Mouse (Mus musculus) retina, postnatal 7 days (tissue): ENCODE results near the gene Arhgap42.

Experiments
- DNase-seq: peaks from one replicate; pipeline ENCODE4 v3.0.0-alpha.2; 2012; ENCODE audit warnings: low read depth, low spot score

Arhgap42 gene

DNA sequence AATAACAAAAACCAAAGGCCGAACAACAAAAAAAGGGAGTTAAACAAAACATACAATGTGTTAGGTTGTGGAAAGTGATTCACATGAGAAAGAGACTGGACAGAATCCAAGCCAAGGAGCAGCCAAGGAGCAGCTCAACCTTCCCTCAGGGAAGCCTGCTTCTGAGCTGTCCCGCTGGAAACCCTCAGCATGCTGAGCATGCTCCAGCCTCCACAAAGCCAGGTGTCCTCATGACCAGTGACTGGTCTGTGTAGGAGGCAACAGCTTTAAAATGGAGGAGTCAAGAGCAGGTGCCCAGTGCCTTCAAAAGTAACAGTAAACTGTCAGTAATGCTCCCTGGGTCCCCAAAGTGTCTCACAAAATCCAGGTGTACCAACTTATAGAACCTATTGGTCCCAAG, 28.4 kb downstream of the Arhgap42 start:
- DNase-seq, result no peak

DNA sequence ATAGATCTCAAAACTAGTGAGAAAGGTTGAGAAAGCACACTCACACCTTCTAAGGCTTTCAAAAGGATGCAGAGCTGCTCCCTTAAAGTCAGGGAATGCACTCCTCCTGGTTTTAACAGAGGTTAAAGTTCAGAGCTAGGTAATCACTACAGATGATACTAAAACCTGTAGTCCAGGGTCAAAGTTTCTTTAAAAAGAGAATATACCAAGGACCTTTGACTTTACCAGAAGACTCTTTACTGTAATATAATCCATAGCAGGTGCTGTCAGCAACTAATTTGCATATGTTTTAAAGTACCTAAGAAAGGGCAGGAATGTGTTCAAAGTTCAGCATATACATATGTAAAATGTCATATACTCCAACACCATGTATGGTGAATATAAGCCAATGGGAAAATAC, 30.7 kb downstream of the Arhgap42 start:
- DNase-seq, result no peak

DNA sequence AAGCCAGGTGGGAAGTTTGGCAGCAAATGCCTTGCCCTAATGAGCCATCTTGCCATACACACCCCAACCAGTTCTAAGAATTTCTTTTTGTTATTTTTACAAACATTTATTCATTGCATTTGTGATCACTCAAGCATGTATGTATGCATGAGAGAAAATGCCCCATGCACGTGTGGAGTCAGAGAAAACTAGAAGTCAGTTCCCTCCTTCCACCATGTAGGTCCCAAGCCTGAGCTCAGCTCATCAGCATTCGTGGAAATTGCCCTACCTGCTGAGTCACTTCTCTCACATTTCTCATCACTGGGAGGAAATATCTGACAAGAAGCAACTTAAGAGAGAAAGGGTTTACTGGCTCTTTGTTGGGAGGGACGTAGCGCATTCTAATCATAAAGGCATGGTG, 31.6 kb downstream of the Arhgap42 start:
- DNase-seq, result no peak

DNA sequence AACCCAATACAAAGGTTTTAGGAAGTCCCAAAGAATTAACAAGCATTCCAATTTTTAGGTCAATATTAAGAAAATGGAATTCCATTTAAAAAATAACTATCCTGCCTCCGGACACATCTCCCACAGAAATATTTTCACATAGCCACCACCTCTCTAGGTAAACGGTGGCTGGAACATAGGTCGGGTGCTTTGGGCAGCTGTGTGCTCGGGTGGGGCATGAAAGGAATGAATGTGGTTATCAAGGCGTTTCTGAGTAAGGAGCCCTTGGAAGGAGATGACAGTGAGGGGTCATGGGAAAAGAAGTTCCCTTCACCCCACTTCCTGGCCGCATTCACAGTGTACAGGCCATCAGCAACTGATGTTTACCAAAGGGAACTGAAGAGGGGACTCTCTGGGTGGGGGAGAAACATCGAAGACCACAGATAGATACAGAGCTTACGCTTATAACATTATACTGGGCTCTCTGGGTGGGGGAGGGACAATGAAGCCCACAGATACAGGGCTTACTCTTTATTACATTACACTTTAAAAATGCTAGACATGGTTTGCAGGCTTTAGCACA, 38.0 kb downstream of the Arhgap42 start:
- no peak for DNase-seq

DNA sequence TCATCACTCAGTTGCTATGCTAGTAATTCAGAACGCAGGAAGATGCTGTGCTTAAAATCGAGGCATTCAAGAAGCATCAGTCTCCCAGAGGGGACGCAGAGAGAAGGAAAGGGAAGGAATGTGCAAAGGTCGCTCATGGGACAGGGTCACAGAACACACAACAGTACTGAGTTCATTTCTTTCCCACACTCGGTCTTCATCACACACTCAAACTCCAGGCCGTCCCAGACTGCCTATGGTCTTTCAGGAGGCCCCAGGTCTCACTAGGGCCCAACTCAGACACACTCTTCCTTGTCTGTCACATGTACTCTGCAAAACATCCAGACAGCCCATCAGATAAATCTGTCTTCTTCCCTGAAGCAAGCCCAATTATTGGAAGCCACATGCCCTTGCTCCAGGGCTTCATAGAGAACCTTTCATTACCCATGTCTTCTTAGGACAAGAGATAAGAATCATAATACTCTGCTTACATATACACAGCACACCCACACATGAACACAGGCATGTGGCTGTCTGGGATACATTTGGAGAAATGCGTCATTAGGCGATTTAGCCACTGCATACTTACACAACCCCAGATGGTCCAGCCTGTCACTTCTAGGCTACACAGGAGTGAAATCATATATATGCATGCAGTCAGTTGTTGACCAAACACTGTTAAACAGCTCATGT, 39.6 kb downstream of the Arhgap42 start:
- no peak for DNase-seq

DNA sequence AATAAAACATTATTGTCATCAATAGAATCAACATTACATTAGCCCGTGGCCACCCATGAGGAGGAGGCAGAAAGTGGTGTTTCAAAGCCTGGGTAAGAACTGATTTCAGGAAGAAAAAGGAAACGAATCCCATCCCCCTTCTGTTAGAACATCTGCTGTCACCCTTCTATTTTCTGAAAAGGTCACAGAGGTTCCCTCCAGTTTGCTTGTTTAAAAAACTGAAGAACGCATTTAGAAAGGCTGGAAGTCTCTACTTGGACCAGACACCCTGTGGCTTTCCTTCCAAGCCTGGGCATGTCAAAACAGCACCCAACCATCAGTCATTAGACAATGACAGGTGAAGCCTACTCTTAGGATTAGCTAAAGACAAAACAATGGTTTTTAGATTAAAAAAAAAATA, 40.3 kb downstream of the Arhgap42 start:
- no peak for DNase-seq

DNA sequence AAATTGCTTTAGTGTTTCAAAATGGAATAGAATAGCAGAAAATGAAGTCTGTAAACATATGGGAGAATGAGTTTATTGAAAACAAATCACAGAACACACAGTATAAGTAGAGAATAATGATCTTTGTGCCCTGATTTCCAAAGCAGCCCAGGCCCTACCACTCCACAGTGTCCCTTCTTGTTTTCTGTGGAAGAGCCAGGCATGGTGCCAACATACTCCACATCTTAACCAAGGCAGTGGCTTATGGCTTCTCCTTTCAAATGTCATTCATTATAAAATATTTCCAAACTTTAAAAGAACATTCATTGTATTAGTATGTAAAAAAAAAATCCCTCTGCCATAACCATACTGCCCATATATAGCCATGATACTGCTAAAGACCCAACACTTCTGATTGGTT, 42.9 kb downstream of the Arhgap42 start:
- DNase-seq, result no peak

DNA sequence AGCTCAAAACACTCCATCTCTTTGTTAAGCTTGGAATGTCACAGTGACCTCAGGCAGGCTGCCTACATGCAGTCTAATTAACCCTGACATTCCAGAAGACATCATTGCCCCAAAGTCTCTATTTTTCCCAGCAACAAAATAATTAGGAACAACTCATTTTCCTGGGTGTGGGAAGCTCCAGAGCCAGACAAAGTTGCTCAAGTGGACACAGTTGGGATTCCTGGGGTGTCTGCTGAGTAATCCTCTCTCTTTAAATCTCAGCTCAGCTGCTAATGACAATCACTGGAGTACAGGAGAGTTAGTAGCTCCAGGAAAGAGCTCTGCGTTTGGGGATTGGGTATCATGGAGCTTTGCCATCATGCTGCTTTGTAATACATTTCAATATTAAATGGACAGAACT, 44.4 kb downstream of the Arhgap42 start:
- DNase-seq, result no peak

DNA sequence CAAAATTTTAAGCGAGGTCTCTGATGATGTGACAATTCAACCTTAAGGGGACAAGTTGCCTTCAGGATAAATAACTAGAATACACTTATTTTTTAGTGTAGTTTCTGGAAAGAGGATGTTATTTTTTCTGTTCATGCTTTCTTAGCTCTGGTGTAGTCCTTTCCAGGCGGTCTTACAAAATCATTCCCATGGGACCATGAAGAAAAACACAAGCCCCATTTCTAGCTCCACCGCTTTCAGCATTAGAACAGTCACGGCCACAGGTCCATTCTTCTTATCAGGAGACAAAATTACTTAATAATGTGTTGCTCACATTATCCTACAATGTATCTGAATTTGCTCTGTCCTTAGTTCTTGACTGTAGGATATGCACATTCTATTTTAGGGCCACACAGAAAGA, 46.2 kb downstream of the Arhgap42 start:
- no peak for DNase-seq

DNA sequence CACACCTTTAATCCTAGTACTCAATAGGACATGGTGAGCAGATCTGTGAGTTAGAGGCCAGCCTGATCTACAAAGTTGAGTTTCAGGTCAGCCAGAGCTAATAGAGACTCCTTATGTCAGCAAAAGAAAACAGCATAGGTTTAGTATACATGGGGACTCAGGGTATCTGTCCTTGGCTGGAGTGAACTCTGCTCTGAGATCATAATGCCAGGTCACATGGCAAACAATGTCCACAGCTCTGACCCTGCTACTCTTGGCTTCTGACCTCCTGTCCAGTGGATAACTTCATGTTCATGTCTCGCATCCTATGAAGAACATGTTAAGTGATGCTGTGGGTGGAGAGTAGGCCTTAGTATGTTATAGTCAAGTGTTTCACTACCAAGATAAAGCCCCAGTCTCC, 48.1 kb downstream of the Arhgap42 start:
- DNase-seq, result no peak

DNA sequence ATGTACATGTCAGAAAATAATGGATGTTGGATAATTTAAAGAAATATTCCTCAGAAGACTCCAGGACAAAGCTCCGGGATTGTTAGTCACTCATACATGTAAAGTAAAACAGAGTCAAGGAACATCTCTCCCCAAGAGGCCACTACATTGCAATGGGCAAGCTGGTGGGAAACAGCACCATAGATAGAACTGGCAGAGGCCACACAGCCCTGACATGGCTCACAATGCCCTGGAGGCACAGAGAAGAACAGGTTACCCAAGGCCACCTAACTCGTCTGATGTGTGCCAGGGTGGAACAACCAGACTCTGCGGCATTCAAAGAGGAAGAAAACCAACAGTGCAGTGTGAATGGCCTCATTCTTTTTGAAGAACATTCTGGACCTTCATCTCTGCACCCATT, 50.7 kb downstream of the Arhgap42 start:
- DNase-seq, result no peak

DNA sequence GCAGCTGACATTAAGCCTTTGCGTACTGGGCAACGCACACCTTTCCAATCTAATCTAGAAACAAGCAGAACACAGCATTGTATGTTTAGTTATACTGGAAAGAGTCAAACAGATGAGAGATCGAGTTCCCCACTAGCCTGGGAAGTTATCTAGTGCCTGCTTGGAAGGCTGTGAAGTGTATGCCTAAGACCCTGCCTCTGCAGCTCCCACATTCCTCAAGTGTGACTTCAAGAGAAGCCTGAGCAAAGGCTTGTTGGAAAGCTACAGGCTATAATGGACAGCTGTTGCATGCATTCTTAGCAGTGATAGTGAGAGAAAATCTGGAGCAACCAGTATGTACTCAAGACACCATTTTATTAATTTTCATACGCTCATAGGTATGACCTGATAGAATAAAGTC, 61.2 kb downstream of the Arhgap42 start:
- DNase-seq, result no peak

DNA sequence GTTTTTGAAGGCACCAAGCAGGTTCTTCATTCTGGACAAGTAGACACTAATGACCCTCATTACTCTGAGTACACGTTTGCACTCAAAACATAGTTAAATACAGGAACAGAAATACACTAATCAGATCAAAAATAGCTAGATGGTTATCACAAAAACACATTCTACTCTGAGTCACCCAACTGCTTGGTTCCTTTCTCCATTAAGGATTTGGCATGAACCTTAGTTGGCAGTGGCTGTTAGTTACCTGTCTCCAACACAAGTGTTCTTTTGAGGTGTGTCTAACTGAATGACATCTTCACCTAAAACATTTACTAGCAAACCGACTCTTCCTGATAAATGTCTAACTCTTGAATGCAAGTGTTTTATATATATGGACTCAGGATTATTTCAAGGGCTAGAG, 64.0 kb downstream of the Arhgap42 start:
- DNase-seq, result no peak

DNA sequence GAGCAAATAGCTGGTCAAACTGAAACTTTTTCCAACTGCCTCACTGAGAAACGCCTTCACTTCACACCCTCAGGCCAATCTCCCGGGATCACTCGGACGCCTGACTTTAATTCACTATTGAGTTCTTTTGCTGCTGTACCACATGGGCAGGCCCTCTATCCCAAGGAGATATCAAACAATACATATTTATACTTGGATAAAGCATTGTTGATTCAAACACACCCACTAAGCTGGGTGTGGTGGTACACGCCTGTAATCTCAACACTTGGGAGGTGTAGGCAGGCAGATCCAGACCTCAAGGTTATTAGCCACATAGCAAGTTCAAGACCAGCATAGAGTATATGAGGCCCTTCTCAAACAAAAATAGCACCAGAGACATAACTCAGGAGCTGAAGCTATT, 64.7 kb downstream of the Arhgap42 start:
- no peak for DNase-seq

DNA sequence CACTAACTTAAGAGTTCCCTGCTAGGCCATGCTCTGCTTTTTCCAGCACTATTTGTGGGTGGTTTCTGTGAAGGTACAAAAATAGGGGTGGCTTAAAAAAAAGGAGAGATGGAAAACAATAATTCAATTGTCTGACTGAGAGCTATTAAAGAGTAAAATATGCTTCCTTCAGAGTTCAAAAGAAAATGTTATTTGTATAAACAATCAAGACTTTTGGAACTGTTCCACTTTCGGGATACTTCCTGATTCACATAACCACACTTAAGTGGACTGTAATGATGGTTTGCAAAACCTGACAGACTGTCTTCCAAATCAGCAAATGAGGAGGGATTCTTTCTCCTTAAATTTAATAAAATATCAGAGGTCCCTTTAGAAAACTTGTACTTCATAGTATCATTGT, 65.8 kb downstream of the Arhgap42 start:
- no peak for DNase-seq

DNA sequence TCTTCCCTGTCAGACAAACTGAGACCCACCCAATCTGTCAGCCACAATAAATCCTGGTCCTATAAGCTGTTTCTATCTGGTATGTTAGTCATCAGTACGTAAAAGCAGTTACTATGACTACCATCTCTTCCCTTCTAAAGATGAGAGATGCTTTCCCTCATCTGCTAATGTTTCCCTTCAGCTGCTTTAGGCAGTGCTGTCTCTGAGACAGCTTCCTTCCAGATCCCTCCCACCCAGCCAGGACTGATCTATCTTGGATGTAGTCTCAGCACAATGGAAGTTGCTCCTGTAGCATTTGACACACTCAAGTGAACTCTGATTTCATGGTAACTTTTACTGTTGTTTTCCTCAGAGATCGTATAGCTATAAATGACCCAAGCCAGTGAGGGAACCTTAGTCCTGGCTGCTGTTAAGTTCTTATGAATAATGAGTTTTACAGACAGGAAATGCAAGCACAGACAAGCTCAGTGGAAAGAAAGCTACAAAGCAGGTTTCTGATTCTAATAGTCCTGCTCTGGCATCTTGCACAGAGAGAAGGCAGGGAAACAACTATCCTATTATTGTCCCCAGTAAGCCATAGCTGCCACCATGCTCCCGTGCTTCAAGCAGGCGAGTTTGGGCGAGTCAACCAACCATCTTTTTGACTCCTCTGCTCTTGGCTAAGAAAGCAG, 67.6 kb downstream of the Arhgap42 start:
- DNase-seq, result no peak

DNA sequence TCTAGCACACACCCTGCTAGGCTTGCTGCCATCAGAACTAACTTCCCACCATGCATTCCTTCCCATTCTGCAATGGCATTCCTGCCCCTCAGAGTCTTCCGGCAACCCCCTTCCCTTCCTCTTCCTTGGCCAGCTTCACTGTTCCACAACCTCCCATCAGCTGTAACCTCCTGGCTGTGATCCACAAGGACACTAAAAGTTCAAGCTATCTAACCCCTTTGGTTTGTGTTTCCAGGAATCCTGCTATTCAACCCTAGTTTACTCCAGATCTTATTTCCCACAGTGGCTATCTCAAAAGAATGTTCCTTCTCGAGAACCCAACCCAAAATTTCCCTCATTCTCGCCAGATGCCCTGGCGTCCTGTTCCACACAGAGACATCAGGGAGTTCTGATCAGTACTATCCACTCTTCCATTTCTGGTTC, 73.2 kb downstream of the Arhgap42 start:
- DNase-seq, result no peak

DNA sequence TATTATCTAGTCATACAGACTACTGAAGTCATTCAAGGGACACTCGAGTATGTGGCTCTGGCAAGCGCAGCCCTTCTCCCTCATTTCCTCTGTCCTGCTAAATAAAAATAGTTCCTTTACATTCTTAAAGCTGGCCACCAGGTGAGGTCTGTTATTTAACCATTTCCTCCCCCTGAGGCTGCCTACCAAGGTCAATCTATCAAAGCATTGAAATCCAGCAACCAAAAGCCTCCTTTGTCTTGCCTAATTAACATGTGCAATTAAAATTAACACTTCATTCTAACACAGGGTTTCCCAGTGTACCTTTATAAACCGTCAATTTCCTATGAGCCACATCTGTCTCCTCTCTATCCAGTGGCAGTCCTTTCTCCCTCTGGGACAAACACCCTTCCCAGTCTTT, 78.2 kb downstream of the Arhgap42 start:
- no peak for DNase-seq

DNA sequence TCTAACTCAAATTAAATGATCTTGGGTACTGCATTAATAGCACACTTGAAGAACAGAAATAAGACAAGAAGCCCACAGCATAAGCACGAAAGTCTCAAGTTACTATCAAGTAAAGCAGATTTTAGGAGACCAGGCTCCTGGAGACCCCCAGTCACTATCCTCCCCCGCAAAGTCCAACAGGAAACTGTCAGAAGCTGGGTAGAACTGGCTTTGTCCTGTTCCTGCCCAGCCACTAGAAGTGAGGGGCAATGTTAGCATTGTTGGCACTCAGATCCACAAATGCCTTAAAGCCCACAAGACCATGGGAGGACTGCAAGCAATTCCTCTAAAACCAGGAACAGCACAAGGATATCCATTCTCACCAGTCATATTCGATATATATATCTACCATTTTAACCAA, 80.7 kb downstream of the Arhgap42 start:
- no peak for DNase-seq

DNA sequence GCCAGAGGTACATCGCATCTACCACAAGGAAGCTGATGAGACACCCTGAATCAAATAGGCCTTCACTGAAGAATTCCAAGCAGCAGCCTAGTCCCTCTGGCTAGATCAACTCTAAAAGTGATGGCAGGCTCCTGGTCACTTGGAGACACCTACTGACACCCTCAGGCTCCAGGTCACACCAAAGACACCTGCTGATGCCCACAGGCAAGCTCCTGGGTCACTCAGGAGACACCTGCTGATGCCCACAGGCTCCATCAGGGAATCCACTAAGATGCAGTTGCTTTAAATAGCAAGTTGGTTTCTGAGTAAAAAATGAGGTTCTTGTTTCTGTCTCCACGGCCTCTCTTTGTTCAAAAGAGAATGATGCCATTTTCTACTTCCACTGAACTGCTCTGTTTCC, 81.5 kb downstream of the Arhgap42 start:
- DNase-seq, result no peak

DNA sequence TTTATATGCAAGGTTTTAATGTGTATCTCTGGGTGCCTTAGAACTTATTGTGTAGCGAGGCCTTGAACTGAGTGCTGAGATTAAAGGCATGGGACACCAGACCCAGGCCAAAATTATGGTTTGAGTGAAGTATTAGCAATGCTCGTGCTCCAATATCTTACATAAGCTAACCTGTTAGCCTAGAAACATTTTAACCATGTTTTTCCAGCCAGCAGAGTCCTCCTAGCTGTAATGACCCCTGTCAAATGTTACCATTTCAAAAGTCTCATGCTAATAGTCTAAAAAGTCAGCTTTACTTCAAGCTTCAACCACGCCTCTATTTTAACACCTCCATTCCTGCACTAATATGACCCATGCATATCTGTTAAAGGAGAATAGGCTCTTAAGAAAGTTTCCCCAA, 84.3 kb downstream of the Arhgap42 start:
- DNase-seq, result no peak

DNA sequence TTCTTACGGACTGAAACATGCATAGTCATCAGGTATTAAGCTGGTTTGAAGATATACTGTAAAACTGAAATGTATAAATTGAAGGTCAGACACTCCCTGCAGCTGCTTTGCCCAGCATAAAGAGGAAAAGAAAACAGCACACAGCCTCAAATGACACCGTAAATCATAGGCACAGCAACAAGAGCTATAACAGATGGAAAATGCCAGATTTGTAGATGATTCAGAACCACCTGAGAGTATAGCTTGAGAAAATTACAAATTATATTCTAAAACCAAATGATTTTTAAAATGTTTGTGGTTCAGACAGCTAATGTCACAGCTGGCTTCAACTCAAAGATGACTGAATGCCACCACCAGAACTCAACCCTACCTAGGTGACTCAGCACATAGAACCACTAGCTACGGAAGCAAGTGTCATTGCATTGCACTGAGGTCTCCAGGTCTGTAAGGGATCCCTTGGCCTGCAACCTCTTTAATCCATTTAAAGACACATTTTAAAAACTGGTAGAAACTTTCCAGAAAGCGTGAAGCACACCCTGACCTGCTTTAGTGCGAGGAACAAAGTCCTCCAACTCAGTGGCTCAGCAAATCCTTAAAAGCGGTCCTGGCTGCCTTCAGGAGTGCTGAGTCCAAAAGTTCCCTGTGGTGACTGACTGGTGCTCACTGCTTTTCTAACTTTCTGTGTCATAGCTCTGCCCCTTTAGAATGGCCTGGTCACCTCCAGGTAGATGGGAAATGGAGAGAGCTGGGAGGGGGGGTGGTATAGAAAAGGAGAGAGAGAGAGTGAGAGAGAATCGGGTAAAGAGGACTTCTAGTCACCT, 94.4 kb downstream of the Arhgap42 start:
- no peak for DNase-seq

DNA sequence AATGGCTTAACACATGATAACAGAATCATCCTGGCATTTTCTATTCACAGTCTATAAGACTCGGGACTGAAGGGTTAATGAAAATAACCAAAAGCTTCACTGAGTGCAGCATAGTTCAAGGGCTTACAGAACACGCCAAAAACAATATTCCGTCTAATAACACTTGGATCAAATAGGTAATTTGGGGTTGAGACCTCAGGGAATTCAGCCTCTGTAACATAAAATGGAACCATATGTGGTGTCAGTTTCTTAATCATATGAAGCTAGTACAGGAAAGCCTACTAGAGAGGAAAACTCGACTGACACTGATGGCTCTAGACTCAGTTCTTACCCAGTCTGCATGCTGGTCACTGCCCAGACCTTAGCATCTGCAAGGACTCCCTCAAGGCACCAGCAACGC, 95.8 kb downstream of the Arhgap42 start:
- DNase-seq, result no peak
